Mouse (Mus musculus) liver, embryonic 15.5 days (tissue): ENCODE measurements around the gene Cd200r1. TPM values are rescaled to one million over a fixed set of nuclear protein-coding genes. Genes with fewer than 3 reads are reported as not detected.
"Not testable (repeated sequence)": the region's sequence is repeated elsewhere in the genome, so short reads cannot be mapped to it uniquely, and the experiment has no call there.

Source experiments
- ATAC-seq: fragments of 200-750 bp; cut with Nextera tagmentation; 2 replicates; pipeline ENCODE4 v1.8.0; 2017; ENCODE audit warnings: moderate number of reproducible peaks, mild to moderate bottlenecking, moderate library complexity; ENCODE audit not compliant: insufficient read depth
- H3K27ac ChIP-seq: fragments of 300-500 bp; sonication (generic); replicated peaks from 2 replicates; pipeline ENCODE4 v1.5.1; 2015; ENCODE audit warnings: mild to moderate bottlenecking, inconsistent platforms
- H3K27me3 ChIP-seq: fragments of 300-500 bp; sonication (generic); 2 replicates; pipeline ENCODE4 v1.6.1; 2015; ENCODE audit warnings: mild to moderate bottlenecking, inconsistent platforms
- H3K36me3 ChIP-seq: fragments of 300-500 bp; sonication (generic); replicated peaks from 2 replicates; pipeline ENCODE4 v1.6.1; 2015; ENCODE audit warnings: moderate library complexity, mild to moderate bottlenecking, inconsistent platforms
- H3K4me1 ChIP-seq: fragments of 300-500 bp; sonication (generic); replicated peaks from 2 replicates; pipeline ENCODE4 v1.6.1; 2015; ENCODE audit warnings: inconsistent platforms
- H3K4me2 ChIP-seq: fragments of 300-500 bp; sonication (generic); 2 replicates; pipeline ENCODE4 v1.6.1; 2015; ENCODE audit warnings: moderate library complexity, mild to moderate bottlenecking, inconsistent platforms
- H3K4me3 ChIP-seq: fragments of 300-500 bp; sonication (generic); replicated peaks from 2 replicates; pipeline ENCODE4 v1.5.1; 2015; ENCODE audit warnings: mild to moderate bottlenecking, inconsistent platforms
- H3K9ac ChIP-seq: fragments of 300-500 bp; sonication (generic); 2 replicates; pipeline ENCODE4 v1.6.1; 2015; ENCODE audit warnings: moderate library complexity, mild to moderate bottlenecking, inconsistent platforms
- H3K9me3 ChIP-seq: fragments of 300-500 bp; sonication (generic); replicated peaks from 2 replicates; pipeline ENCODE4 v1.6.1; 2016; ENCODE audit warnings: inconsistent platforms
- WGBS: fragments of 180-500 bp; shearing (Covaris S2); methylation state at CpG from one replicate; pipeline ENCODE4 v1.1.7; 2015; ENCODE audit warnings: mixed read lengths; ENCODE audit not compliant: insufficient replicate concordance; 5-methylcytosine and 5-hydroxymethylcytosine counted together
- polyA plus RNA-seq: library from polyadenylated mRNA; unstranded; fragments of >200 nt; fragmentation: Nextera tagmentation; extraction: Ambion mirVana; gene quantifications from 2 replicates; pipeline ENCODE4 v1.2.1, GENCODE M21; 2015

Cd200r1 gene
- polyA plus RNA-seq, 1 experiment from 2014 or later = 3.5 TPM

DNA sequence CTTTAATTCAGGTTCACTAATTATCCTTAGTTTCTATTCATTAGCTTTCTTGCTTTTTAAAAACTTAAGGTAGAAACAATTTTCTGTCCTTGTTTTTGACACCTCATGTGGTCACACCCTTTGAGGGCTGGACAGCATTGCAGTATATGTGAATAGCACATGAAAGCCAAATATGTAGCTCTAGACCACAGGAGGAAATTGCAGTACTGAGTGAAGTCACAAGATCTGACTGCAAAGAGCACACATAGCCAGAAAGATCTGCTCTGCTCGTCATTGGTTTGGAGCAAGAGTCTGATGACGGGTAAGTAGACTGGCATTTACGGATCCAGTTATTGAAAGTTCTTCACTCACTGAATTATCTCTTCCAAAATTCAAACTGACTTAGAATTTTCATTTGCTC, 46.0 kb downstream of the Cd200r1 start, which contains the start of gene Cd200r4:
TSS of gene Cd200r4 (plus strand) at position 190 of the 400 bp plus-strand sequence.
- Histone ChIP-seq H3K4me1 (no peaks in the 10 kb centered on the region), H3K9ac (no peak within 1 kb of the TSS), H3K4me3 (no peak within 1 kb of the TSS), H3K27me3 (no peaks in the 10 kb centered on the region), H3K27ac (no peak within 1 kb of the TSS), H3K9me3 (no peaks in the 10 kb centered on the region), H3K36me3 (no peaks in the 10 kb centered on the region), H3K4me2 (no peak within 1 kb of the TSS)
- 49% methylated on average over 3 of the region's 3 CpGs for WGBS
- ATAC-seq = no peak

DNA sequence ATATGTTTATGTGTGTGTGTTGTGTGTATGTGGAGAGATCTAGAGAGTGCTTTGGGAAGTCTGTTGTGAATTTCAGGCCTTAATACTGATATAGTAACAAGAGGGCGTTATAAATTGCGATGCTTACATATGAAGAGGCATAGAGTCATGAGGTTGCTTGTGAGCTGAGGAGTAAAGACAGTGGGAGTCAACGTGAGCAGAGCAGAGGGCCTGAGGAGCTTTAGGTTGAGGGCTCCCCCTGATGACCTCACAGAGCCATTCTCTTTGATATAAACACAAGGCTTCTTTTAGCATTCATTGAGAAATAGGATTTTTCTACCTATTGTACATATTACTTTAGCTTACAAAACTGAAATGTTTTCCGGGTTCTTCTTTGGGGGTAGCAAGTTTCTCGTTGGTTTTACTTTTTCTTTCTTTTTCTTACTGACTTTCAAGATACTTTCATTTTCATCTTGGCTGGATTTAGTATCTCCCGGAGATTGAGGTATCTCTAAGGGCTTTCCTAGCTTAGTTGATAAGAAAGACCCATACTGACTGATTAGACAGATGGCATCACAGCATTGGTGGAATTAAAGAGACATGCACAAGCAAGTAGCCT, 47.0 kb downstream of the Cd200r1 start:
- Histone ChIP-seq H3K4me1 (no peaks in the 10 kb centered on the region), H3K27me3 (no peaks in the 10 kb centered on the region), H3K9me3 (no peaks in the 10 kb centered on the region), H3K27ac (no peak overlapping the region), H3K9ac (no peak overlapping the region), H3K4me3 (no peak overlapping the region), H3K4me2 (no peak overlapping the region), H3K36me3 (no peaks in the 10 kb centered on the region)
- ATAC-seq = no peak
- WGBS = 62% methylated on average over 6 of the region's 6 CpGs

DNA sequence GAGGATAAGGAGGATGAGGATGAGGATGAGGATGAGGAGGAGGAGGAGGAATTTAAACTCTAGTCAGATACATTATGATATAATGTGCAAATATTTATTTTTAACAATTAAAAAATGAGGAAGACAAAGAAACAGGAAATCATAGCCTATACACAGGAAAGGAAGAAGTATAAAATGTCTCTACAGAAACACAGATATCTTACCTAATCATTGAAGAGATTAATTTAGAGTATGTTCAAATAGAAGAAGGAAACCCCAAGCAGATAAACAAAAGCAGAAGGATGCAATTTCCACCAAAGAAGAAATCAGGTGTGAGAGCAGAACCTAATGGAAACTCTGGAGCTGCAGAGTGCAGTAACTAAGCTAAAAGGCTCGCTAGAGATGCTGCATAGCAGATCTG, 52.5 kb downstream of the Cd200r1 start:
- Histone ChIP-seq H3K9me3 (no peaks in the 10 kb centered on the region), H3K27me3 (no peaks in the 10 kb centered on the region), H3K36me3 (no peaks in the 10 kb centered on the region), H3K4me1 (no peaks in the 10 kb centered on the region), H3K4me2 (no peak overlapping the region), H3K27ac (no peak overlapping the region), H3K4me3 (no peak overlapping the region), H3K9ac (no peak overlapping the region)
- ATAC-seq = no peak
- WGBS = 48% methylated on average over 1 of the region's 1 CpGs

DNA sequence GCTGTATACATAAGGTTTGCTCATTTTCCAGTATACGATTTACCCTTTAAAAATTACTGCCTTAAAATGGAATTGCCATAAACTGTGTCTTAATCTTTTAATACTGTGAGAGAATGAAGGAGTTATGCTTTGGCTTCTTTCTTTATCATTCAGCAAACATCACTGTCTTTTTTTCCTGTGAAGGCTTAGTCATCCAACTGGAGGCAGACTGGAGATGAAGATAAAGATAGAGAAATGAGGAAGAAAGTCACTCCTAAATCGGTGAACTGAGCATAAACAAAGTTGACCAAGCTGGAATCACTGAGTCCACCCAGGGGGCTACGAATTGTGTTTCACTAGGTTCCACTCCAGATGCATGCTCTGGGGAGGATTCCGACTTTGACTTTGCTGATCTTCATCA, 55.0 kb downstream of the Cd200r1 start:
- 28% methylated on average over 4 of the region's 4 CpGs for WGBS
- no peaks in the 10 kb centered on the region for H3K4me1 ChIP-seq
- no peak overlapping the region for H3K27ac ChIP-seq
- no peaks in the 10 kb centered on the region for H3K27me3 ChIP-seq
- no peaks in the 10 kb centered on the region for H3K9me3 ChIP-seq
- no peak overlapping the region for H3K9ac ChIP-seq
- ATAC-seq = no peak
- no peaks in the 10 kb centered on the region for H3K36me3 ChIP-seq
- no peak overlapping the region for H3K4me2 ChIP-seq
- H3K4me3 ChIP-seq = no peak overlapping the region

DNA sequence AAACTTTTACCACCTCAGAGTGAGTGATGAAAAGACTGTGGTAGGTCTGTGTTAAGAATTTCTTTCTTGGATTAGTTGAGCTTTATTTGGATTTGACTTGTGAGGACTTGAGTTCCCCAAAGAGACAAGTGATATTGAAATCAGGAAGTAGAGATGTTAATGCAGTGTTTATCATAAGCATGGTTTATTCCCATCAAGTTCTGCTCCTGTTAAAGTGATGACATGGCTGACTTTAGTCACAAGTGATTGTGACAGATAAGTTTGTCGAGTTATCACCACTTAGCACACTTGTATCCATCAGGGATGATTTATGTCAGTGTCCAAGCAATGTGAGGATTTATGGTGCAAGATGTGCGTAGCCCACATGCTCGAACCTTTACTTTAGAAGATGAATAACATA, 66.8 kb downstream of the Cd200r1 start:
- Histone ChIP-seq H3K4me3 (no peak overlapping the region), H3K4me2 (no peak overlapping the region), H3K27me3 (no peaks in the 10 kb centered on the region), H3K9me3 (no peaks in the 10 kb centered on the region), H3K27ac (no peak overlapping the region), H3K36me3 (no peaks in the 10 kb centered on the region), H3K4me1 (no peaks in the 10 kb centered on the region), H3K9ac (no peak overlapping the region)
- no peak for ATAC-seq
- 43% methylated on average over 3 of the region's 3 CpGs for WGBS

DNA sequence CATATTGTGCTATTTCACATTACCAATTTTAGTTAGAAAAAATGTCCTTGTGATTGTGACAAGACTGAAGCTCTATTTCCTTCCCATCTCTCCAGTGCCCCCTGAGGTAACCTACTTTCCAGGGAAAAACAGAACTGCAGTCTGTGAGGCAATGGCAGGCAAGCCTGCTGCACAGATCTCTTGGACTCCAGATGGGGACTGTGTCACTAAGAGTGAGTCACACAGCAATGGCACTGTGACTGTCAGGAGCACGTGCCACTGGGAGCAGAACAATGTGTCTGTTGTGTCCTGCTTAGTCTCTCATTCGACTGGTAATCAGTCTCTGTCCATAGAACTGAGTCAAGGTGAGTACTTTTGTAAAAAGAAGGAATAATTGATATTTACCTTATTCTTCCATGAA, 67.7 kb downstream of the Cd200r1 start:
- not testable (repeated sequence) for H3K27me3 ChIP-seq, H3K27ac ChIP-seq, H3K36me3 ChIP-seq, H3K9ac ChIP-seq, H3K4me2 ChIP-seq, H3K4me1 ChIP-seq, H3K4me3 ChIP-seq, H3K9me3 ChIP-seq, ATAC-seq
- WGBS = 43% methylated on average over 2 of the region's 2 CpGs

Other genes starting within 250 kb of the Cd200r1 start
- 0.43 and 0.59 TPM in 2 replicates for gene Boc, start 206.8 kb upstream of the Cd200r1 start, polyA plus RNA-seq
- gene Nepro, start 41.4 kb upstream of the Cd200r1 start, polyA plus RNA-seq = 2.1 TPM in 2 replicates
- gene Gtpbp8, start 19.4 kb upstream of the Cd200r1 start, polyA plus RNA-seq = 13.3 and 15.4 TPM in 2 replicates
- gene Cd200r4, start 46.0 kb downstream of the Cd200r1 start, polyA plus RNA-seq = 0.37 and 0.56 TPM in 2 replicates
- gene Cd200r2, start 101.4 kb downstream of the Cd200r1 start, polyA plus RNA-seq = not detected in 2 replicates
- 0.82 and 0.88 TPM in 2 replicates for gene Cd200r3, start 177.9 kb downstream of the Cd200r1 start, polyA plus RNA-seq